ENCODE assay signal across 8 mouse cellular contexts in the genomic region with DNA sequence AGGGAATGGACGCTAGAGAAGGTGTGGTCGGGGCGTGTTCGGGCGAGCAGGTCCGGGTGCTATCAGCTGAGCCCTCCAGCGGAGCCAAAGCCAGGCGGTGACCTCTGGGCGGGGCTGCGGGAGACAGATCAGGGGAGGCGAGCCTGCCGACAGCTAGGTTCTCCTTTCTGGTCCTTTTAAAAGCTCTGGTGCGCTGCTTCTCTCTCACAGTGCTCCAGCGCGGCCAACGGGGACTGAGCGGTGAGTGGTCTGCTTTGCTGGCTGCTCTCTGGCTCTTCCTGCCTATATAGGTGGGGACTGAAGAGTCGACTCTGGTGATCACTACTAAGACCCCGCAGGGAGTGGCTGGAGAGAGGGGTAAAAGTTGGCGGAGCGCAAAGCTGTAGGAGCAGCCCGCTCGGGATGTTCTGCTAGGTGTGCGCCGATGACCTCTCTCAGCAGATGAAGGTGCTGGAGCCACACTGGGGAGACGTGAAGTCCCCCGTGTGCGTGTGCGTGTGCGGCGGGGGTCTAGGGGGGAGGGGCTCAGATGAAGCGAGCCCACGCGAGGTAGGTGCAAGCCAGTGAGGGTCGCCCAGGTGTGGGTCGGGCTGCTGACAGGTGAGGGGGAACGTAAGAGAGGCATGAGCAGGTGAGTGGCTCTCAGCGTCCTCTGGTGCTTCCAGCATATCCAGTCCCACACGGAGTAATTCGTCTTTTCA. TPM values are rescaled to one million over a fixed set of nuclear protein-coding genes. Genes with fewer than 3 reads are reported as not detected.
DNase-seq lines count a peak whose midpoint lies in the region; ATAC-seq and TF ChIP-seq lines count a peak whose summit lies in the region.

No protein-coding gene starts in this region.

- no peak for TF ChIP-seq CTCF in G1E (IDR thresholded peaks at IDR 0.05; ENCODE audit: low read depth, low read length)

- H3K36me3 ChIP-seq in G1E (replicated peaks) = peaks cover 12% of the 10 kb centered on the region
- no peaks in the 10 kb centered on the region for H3K36me3 ChIP-seq in forebrain, embryonic 14.5 days (ENCODE audit: control insufficient read depth, insufficient read depth, low read length)
- no peaks in the 10 kb centered on the region for H3K36me3 ChIP-seq in hindbrain, embryonic 14.5 days (replicated peaks; ENCODE audit: control insufficient read depth, insufficient read depth)
- H3K36me3 ChIP-seq in liver, embryonic 12.5 days = no peaks in the 10 kb centered on the region

- peak overlapping the region; percentile 90 for H3K4me2 ChIP-seq in forebrain, embryonic 14.5 days (ENCODE audit: low read length)
- H3K4me2 ChIP-seq in hindbrain, embryonic 14.5 days (replicated peaks) = peak overlapping the region; percentile 95
- H3K4me2 ChIP-seq in liver, embryonic 12.5 days = peak overlapping the region; percentile 73

- no peak overlapping the region for H3K27ac ChIP-seq in forebrain, embryonic 14.5 days (ENCODE audit: low read depth, low read length)
- no peak overlapping the region for H3K27ac ChIP-seq in hindbrain, embryonic 14.5 days
- no peak overlapping the region for H3K27ac ChIP-seq in liver, embryonic 12.5 days

- WGBS in forebrain, embryonic 14.5 days = under 1% methylated on average over 40 of the region's 40 CpGs
- under 1% methylated on average over 40 of the region's 40 CpGs for WGBS in hindbrain, embryonic 14.5 days
- WGBS in liver, embryonic 12.5 days (ENCODE audit: insufficient replicate concordance) = under 1% methylated on average over 40 of the region's 40 CpGs

- ATAC-seq in G1E (ENCODE audit: extremely low read depth, insufficient number of reproducible peaks, low FRiP score, poor library complexity, severe bottlenecking) = peak; percentile 72
- peak; percentile 18 for ATAC-seq in forebrain, embryonic 14.5 days
- peak; percentile 58 for ATAC-seq in hindbrain, embryonic 14.5 days (ENCODE audit: low FRiP score)
- ATAC-seq in liver, embryonic 12.5 days = peak; percentile 69

- peaks cover 14% of the 10 kb centered on the region; the same call in 1 of the 2 replicates for H3K27me3 ChIP-seq in G1E (ENCODE audit: insufficient read depth, low read length)
- H3K27me3 ChIP-seq in forebrain, embryonic 14.5 days (replicated peaks; ENCODE audit: control insufficient read depth, insufficient read depth, low read length) = peaks cover 22% of the 10 kb centered on the region
- H3K27me3 ChIP-seq in hindbrain, embryonic 14.5 days (ENCODE audit: control insufficient read depth, insufficient read depth, low read length) = peaks cover 47% of the 10 kb centered on the region
- H3K27me3 ChIP-seq in liver, embryonic 12.5 days (replicated peaks) = peaks cover 63% of the 10 kb centered on the region

- DNase-seq in G1E (ENCODE audit: low spot score) = peak; percentile 76
- peak; percentile 73 for DNase-seq in adrenal gland, postnatal 14 days
- peak; percentile 11 for DNase-seq in forebrain, embryonic 14.5 days (ENCODE audit: low spot score)
- DNase-seq in hindbrain, embryonic 14.5 days (ENCODE audit: low spot score) = peak; percentile 39
- peak; percentile 8 to 13 for DNase-seq in monocyte, adult 2 months (ENCODE audit: low read depth in 1 of 2, low spot score in 2 of 2)
- DNase-seq in left cerebral cortex, adult 11 months (ENCODE audit: low spot score) = no peak
- DNase-seq in ovary, postnatal 10 days (ENCODE audit: low spot score) = no peak

- H3K4me3 ChIP-seq in G1E (ENCODE audit: low read depth, low read length) = peak overlapping the region; percentile 76
- H3K4me3 ChIP-seq in forebrain, embryonic 14.5 days (ENCODE audit: low read depth, low read length) = peak overlapping the region; percentile 36
- H3K4me3 ChIP-seq in hindbrain, embryonic 14.5 days (replicated peaks; ENCODE audit: low read length) = peak overlapping the region; percentile 39
- peak overlapping the region; percentile 45 for H3K4me3 ChIP-seq in liver, embryonic 12.5 days

- H3K4me1 ChIP-seq in G1E (ENCODE audit: insufficient read depth, low read depth, low read length) = peaks cover 73% of the 10 kb centered on the region
- peaks cover 19% of the 10 kb centered on the region for H3K4me1 ChIP-seq in forebrain, embryonic 14.5 days (ENCODE audit: control insufficient read depth, insufficient read depth, low read length)
- peaks cover 26% of the 10 kb centered on the region for H3K4me1 ChIP-seq in hindbrain, embryonic 14.5 days (replicated peaks; ENCODE audit: control insufficient read depth, insufficient read depth, low read length)
- peaks cover 31% of the 10 kb centered on the region for H3K4me1 ChIP-seq in liver, embryonic 12.5 days

- H3K9me3 ChIP-seq in G1E (replicated peaks) = no peaks in the 10 kb centered on the region
- H3K9me3 ChIP-seq in forebrain, embryonic 14.5 days (replicated peaks; ENCODE audit: control insufficient read depth, low read length) = no peaks in the 10 kb centered on the region
- H3K9me3 ChIP-seq in hindbrain, embryonic 14.5 days (ENCODE audit: control insufficient read depth, low read length) = no peaks in the 10 kb centered on the region
- H3K9me3 ChIP-seq in liver, embryonic 12.5 days (replicated peaks) = no peaks in the 10 kb centered on the region

- peak overlapping the region; percentile 40 for H3K9ac ChIP-seq in forebrain, embryonic 14.5 days (ENCODE audit: low read length)
- H3K9ac ChIP-seq in hindbrain, embryonic 14.5 days = peak overlapping the region; percentile 49
- H3K9ac ChIP-seq in liver, embryonic 12.5 days = peak overlapping the region; percentile 7; the same call in 1 of the 2 replicates

RNA-seq across cellular contexts. Expression of gene Upp1, which starts 0.7 kb away (rescaled TPM):
- 23.7 and 37.0 TPM in 2 replicates for total RNA-seq in G1E (2014; fragmentation: Nextera tagmentation)
- 76.5 and 83.8 TPM in 2 replicates for total RNA-seq in G1E (2017)
- 3.0 and 3.3 TPM in 2 replicates for polyA plus RNA-seq in G1E (2012)
- 5.3 and 6.6 TPM in 2 replicates for total RNA-seq in adrenal gland, postnatal 14 days (2021)
- 1.4 and 3.0 TPM in 2 replicates for polyA plus RNA-seq in forebrain, embryonic 14.5 days (2014; fragmentation: Nextera tagmentation; extraction: Ambion mirVana)
- 5.0 and 5.1 TPM in 2 replicates for polyA plus RNA-seq in hindbrain, embryonic 14.5 days (2014; fragmentation: Nextera tagmentation; extraction: Ambion mirVana)
- polyA plus RNA-seq in liver, embryonic 12.5 days (2016; fragmentation: Nextera tagmentation; extraction: Ambion mirVana) = 2.2 and 3.0 TPM in 2 replicates

Comparison
In these comparisons a context has a peak if more than half of its experiments do, and no peak if none do; other contexts are left out.
1. ATAC-seq: peak in every context shown above with its lines; median percentile 72 in G1E; 69 in liver, embryonic 12.5 days; 58 in hindbrain, embryonic 14.5 days; 18 in forebrain, embryonic 14.5 days.
2. DNase-seq: peak in G1E (single experiment), adrenal gland, postnatal 14 days (single experiment), forebrain, embryonic 14.5 days (single experiment), hindbrain, embryonic 14.5 days (single experiment) and monocyte, adult 2 months (2 of 2); none in left cerebral cortex, adult 11 months (single experiment) and ovary, postnatal 10 days (single experiment).
3. Peak in every context shown above with its lines, with median percentiles within 50 percentile points of each other: H3K4me3 ChIP-seq, H3K4me2 ChIP-seq and H3K9ac ChIP-seq.